In the genomic region with DNA sequence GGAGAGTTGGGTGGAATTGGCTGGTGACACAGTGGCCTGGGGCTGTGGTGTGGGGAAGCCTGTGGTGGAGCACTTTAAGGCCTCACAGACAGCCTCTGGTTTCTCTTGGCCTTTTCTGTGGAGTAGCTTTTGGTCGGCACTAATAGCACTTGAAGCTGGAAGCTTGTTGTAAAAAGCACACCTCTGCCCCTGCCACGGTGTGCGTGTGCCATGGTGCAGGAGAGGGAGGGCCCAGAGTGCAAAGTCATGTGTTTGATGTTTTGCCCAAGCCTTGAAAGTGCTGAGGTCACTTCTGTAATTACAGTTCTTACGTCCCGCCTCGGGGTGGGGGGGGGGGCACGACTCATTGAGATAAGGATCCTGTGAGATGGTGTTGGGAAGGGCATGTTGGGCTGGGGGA, we compare ENCODE assay signal across 8 mouse cellular contexts. TPM values are rescaled to one million over a fixed set of nuclear protein-coding genes. Genes with fewer than 3 reads are reported as not detected.
DNase-seq lines count a peak whose midpoint lies in the region; ATAC-seq and TF ChIP-seq lines count a peak whose summit lies in the region.

No protein-coding gene starts in this region.

- no peak overlapping the region for H3K27ac ChIP-seq in liver, embryonic 15.5 days (replicated peaks)

- peaks cover 54% of the 10 kb centered on the region for H3K79me2 ChIP-seq in C2C12 (ENCODE audit: control insufficient read depth, insufficient read depth)

- H3K36me3 ChIP-seq in C2C12 (ENCODE audit: control insufficient read depth, insufficient read depth), result peaks cover 27% of the 10 kb centered on the region
- H3K36me3 ChIP-seq in liver, embryonic 15.5 days (replicated peaks), result peaks cover 13% of the 10 kb centered on the region; the same call in 1 of the 2 replicates

- H3K9ac ChIP-seq in liver, embryonic 15.5 days, result no peak overlapping the region

- no peak for TF ChIP-seq CTCF in C2C12 (IDR thresholded peaks at IDR 0.05; ENCODE audit: control insufficient read depth, insufficient read depth, insufficient read length)

- ATAC-seq in hematopoietic stem cell, adult 5-6 weeks (replicated peaks in 1 of 2; ENCODE audit: insufficient read depth in 1 of 2, low FRiP score in 2 of 2, low TSS enrichment in 1 of 2, low read depth in 1 of 2, poor library complexity in 2 of 2, severe bottlenecking in 2 of 2), result 0 out of 4 replicates have a peak, but pooled peaks have one; percentile 13 to 45
- ATAC-seq in liver, embryonic 15.5 days (ENCODE audit: insufficient read depth), result no peak

- peaks cover 34% of the 10 kb centered on the region for H3K79me3 ChIP-seq in C2C12 (ENCODE audit: low read depth)

- 15% methylated on average over 7 of the region's 7 CpGs for WGBS in liver, embryonic 15.5 days (ENCODE audit: insufficient replicate concordance)

- H3K4me3 ChIP-seq in C2C12 (ENCODE audit: insufficient read depth, poor library complexity, severe bottlenecking), result peak overlapping the region; percentile 67
- peak overlapping the region; percentile 64 for H3K4me3 ChIP-seq in liver, embryonic 15.5 days (replicated peaks)

- H3K4me1 ChIP-seq in liver, embryonic 15.5 days (replicated peaks), result peaks cover 29% of the 10 kb centered on the region

- peak overlapping the region; percentile 80 for H3K4me2 ChIP-seq in liver, embryonic 15.5 days

- H3K9me3 ChIP-seq in liver, embryonic 15.5 days (replicated peaks), result no peaks in the 10 kb centered on the region

- H3ac ChIP-seq in C2C12 (ENCODE audit: control insufficient read depth, insufficient read length, low read depth), result peak overlapping the region; percentile 62

- peak; percentile 38 for DNase-seq in adrenal gland, postnatal 10 days
- no peak for DNase-seq in adrenal gland, adult 8-10 months
- DNase-seq in right cerebral cortex, postnatal 14 days, result no peak
- no peak for DNase-seq in embryo, embryonic 11 days
- DNase-seq in frontal cortex, postnatal 25 days (ENCODE audit: low spot score in 2 of 2), result no peak

- H3K27me3 ChIP-seq in C2C12 (ENCODE audit: control insufficient read depth, insufficient read depth, insufficient read length), result no peaks in the 10 kb centered on the region
- peaks cover 67% of the 10 kb centered on the region for H3K27me3 ChIP-seq in liver, embryonic 15.5 days

TF ChIP-seq in C2C12, 6 proteins besides CTCF, POLR2A, EP300 and RAD21:
- no peak for TF ChIP-seq MAX (IDR thresholded peaks at IDR 0.05)
- no peak for TF ChIP-seq USF1 (IDR thresholded peaks at IDR 0.05; ENCODE audit: low read depth)
- TF ChIP-seq CEBPB (IDR thresholded peaks at IDR 0.05; ENCODE audit: low read depth), result no peak
- TF ChIP-seq FOSL1 (IDR thresholded peaks at IDR 0.05; ENCODE audit: insufficient read depth, low read length, poor library complexity, severe bottlenecking), result no peak
- TF ChIP-seq MYOD1 (IDR thresholded peaks at IDR 0.05; ENCODE audit: control insufficient read depth, insufficient read length, low read depth), result no peak
- no peak for TF ChIP-seq MYOG (IDR thresholded peaks at IDR 0.05; ENCODE audit: control insufficient read depth, extremely low read depth, insufficient read length)

RNA-seq across cellular contexts. Expression of a gene that starts 1.5 kb away (rescaled TPM):
- total RNA-seq in adrenal gland, postnatal 10 days (2021), result 1 to 10 TPM; 6.7 to 7.9 TPM
- total RNA-seq in adrenal gland, adult 8-10 months (2022), result 1 to 10 TPM; 4.6 to 8.1 (median 5.6) TPM
- polyA plus RNA-seq in C2C12 (2012; fragmentation: generic; extraction: Trizol), result 14.8 TPM
- 10.6 and 12.3 TPM in 2 replicates for total RNA-seq in hematopoietic stem cell, adult 5-6 weeks (2017)
- polyA plus RNA-seq in liver, embryonic 15.5 days (2015; fragmentation: Nextera tagmentation; extraction: Ambion mirVana), result 3.0 and 3.2 TPM in 2 replicates

RNA-seq across cellular contexts. Expression of a gene that starts 16.5 kb away (rescaled TPM):
- total RNA-seq in adrenal gland, postnatal 10 days (2021), result 10 to 100 TPM in 1 of 2 experiments, 1 to 10 TPM in 1; 8.8 to 12.3 TPM
- 10 to 100 TPM; 15.3 to 24.0 (median 16.5) TPM for total RNA-seq in adrenal gland, adult 8-10 months (2022)
- polyA plus RNA-seq in C2C12 (2012; fragmentation: generic; extraction: Trizol), result 6.4 TPM
- 2.9 and 3.0 TPM in 2 replicates for total RNA-seq in hematopoietic stem cell, adult 5-6 weeks (2017)
- polyA plus RNA-seq in liver, embryonic 15.5 days (2015; fragmentation: Nextera tagmentation; extraction: Ambion mirVana), result 3.3 and 3.5 TPM in 2 replicates

RNA-seq across cellular contexts. Expression of a gene that starts 36.3 kb away (rescaled TPM):
- not detected for total RNA-seq in adrenal gland, postnatal 10 days (2021)
- total RNA-seq in adrenal gland, adult 8-10 months (2022), result not detected
- not detected for polyA plus RNA-seq in C2C12 (2012; fragmentation: generic; extraction: Trizol)
- total RNA-seq in hematopoietic stem cell, adult 5-6 weeks (2017), result not detected in 2 replicates
- polyA plus RNA-seq in liver, embryonic 15.5 days (2015; fragmentation: Nextera tagmentation; extraction: Ambion mirVana), result not detected in 2 replicates
